Mouse (Mus musculus): ENCODE results near the gene Slc4a3. TPM values are rescaled to one million over a fixed set of nuclear protein-coding genes. Genes with fewer than 3 reads are reported as not detected.
A peak's percentile ranks its signal among the peaks of the same experiment; 100 is the strongest.

The Slc4a3 gene
- polyA plus RNA-seq, 1 experiment from 2014 or later = 36.0 TPM

GRCm38 (mm10) chr1:75570403-75570802 is 24.3 kb downstream of the Slc4a3 start:
- ATAC-seq (ENCODE audit: low FRiP score, low read depth) = no peak
- WGBS = 66% methylated on average over 6 of the region's 6 CpGs

GRCm38 (mm10) chr1:75572776-75573175 is 26.7 kb downstream of the Slc4a3 start:
- no peak overlapping the region for H3K27ac ChIP-seq (replicated peaks)
- H3K36me3 ChIP-seq = no peaks in the 10 kb centered on the region
- no peak for ATAC-seq (ENCODE audit: low FRiP score, low read depth)
- H3K4me2 ChIP-seq (replicated peaks) = no peak overlapping the region
- no peaks in the 10 kb centered on the region for H3K9me3 ChIP-seq
- 75% methylated on average over 6 of the region's 6 CpGs for WGBS
- no peak overlapping the region for H3K4me3 ChIP-seq
- no peak overlapping the region for H3K9ac ChIP-seq (replicated peaks)
- no peaks in the 10 kb centered on the region for H3K4me1 ChIP-seq
- H3K27me3 ChIP-seq = peaks cover 8% of the 10 kb centered on the region

More at GRCm38 (mm10) chr1:75570403-75570802, 24.3 kb downstream of the Slc4a3 start:
- H3K9me3 ChIP-seq = no peaks in the 10 kb centered on the region
- no peak overlapping the region for H3K9ac ChIP-seq (replicated peaks)
- peaks cover 8% of the 10 kb centered on the region for H3K27me3 ChIP-seq
- H3K27ac ChIP-seq (replicated peaks) = no peak overlapping the region
- no peaks in the 10 kb centered on the region for H3K36me3 ChIP-seq
- H3K4me1 ChIP-seq = no peaks in the 10 kb centered on the region
- no peak overlapping the region for H3K4me2 ChIP-seq (replicated peaks)
- no peak overlapping the region for H3K4me3 ChIP-seq

GRCm38 (mm10) chr1:75573715-75574114 is 27.6 kb downstream of the Slc4a3 start:
- H3K27ac ChIP-seq (replicated peaks) = no peak overlapping the region
- no peak overlapping the region for H3K4me2 ChIP-seq (replicated peaks)
- 78% methylated on average over 7 of the region's 7 CpGs for WGBS
- H3K9ac ChIP-seq (replicated peaks) = no peak overlapping the region
- H3K4me1 ChIP-seq = no peaks in the 10 kb centered on the region
- no peaks in the 10 kb centered on the region for H3K9me3 ChIP-seq
- ATAC-seq (ENCODE audit: low FRiP score, low read depth) = no peak
- no peaks in the 10 kb centered on the region for H3K36me3 ChIP-seq
- H3K4me3 ChIP-seq = no peak overlapping the region
- H3K27me3 ChIP-seq = peaks cover 2% of the 10 kb centered on the region; the same call in 1 of the 2 replicates

GRCm38 (mm10) chr1:75574476-75575310 is 28.6 kb downstream of the Slc4a3 start:
- H3K4me3 ChIP-seq = no peak overlapping the region
- no peaks in the 10 kb centered on the region for H3K36me3 ChIP-seq
- H3K9me3 ChIP-seq = no peaks in the 10 kb centered on the region
- no peaks in the 10 kb centered on the region for H3K4me1 ChIP-seq
- H3K27ac ChIP-seq (replicated peaks) = no peak overlapping the region
- H3K27me3 ChIP-seq = peaks cover 2% of the 10 kb centered on the region; the same call in 1 of the 2 replicates
- no peak overlapping the region for H3K4me2 ChIP-seq (replicated peaks)
- no peak for ATAC-seq (ENCODE audit: low FRiP score, low read depth)
- no peak overlapping the region for H3K9ac ChIP-seq (replicated peaks)
- 80% methylated on average over 17 of the region's 17 CpGs for WGBS

- 23% methylated on average over 7 of the region's 7 CpGs for WGBS
- no peak for ATAC-seq (ENCODE audit: low FRiP score, low read depth)
- Histone ChIP-seq H3K27me3 (no peaks in the 10 kb centered on the region), H3K27ac (replicated peaks) (peak overlapping the region; percentile 72), H3K9me3 (no peaks in the 10 kb centered on the region), H3K4me1 (peaks cover 4% of the 10 kb centered on the region; the same call in 1 of the 2 replicates), H3K9ac (replicated peaks) (no peak overlapping the region), H3K4me3 (no peak overlapping the region), H3K4me2 (replicated peaks) (no peak overlapping the region), H3K36me3 (no peaks in the 10 kb centered on the region)
Measured at GRCm38 (mm10) chr1:75581936-75582624, 36.0 kb downstream of the Slc4a3 start.

GRCm38 (mm10) chr1:75582625-75582956 is 36.5 kb downstream of the Slc4a3 start:
- Histone ChIP-seq H3K4me3 (no peak overlapping the region), H3K4me2 (replicated peaks) (no peak overlapping the region), H3K27me3 (no peaks in the 10 kb centered on the region), H3K4me1 (peaks cover 4% of the 10 kb centered on the region; the same call in 1 of the 2 replicates), H3K9me3 (no peaks in the 10 kb centered on the region), H3K36me3 (no peaks in the 10 kb centered on the region), H3K27ac (replicated peaks) (peak overlapping the region; percentile 72), H3K9ac (replicated peaks) (no peak overlapping the region)
- 55% methylated on average over 5 of the region's 5 CpGs for WGBS
- 0 out of 2 replicates have a peak, but pooled peaks have one; percentile 58 for ATAC-seq (ENCODE audit: low FRiP score, low read depth)

- H3K27me3 ChIP-seq = no peaks in the 10 kb centered on the region
- no peak overlapping the region for H3K4me2 ChIP-seq (replicated peaks)
- no peak overlapping the region for H3K9ac ChIP-seq (replicated peaks)
- no peak for ATAC-seq (ENCODE audit: low FRiP score, low read depth)
- H3K9me3 ChIP-seq = no peaks in the 10 kb centered on the region
- 75% methylated on average over 10 of the region's 10 CpGs for WGBS
- H3K4me3 ChIP-seq = no peak overlapping the region
- peaks cover 6% of the 10 kb centered on the region for H3K4me1 ChIP-seq
- no peaks in the 10 kb centered on the region for H3K36me3 ChIP-seq
- H3K27ac ChIP-seq (replicated peaks) = 0 out of 2 replicates have a peak overlapping the region, but pooled peaks have one; percentile 72
Measured at GRCm38 (mm10) chr1:75583034-75583433, 37.0 kb downstream of the Slc4a3 start.

- no peak for ATAC-seq (ENCODE audit: low FRiP score, low read depth)
- Histone ChIP-seq H3K27me3 (no peaks in the 10 kb centered on the region), H3K4me3 (no peak overlapping the region), H3K9ac (replicated peaks) (no peak overlapping the region), H3K4me1 (peaks cover 13% of the 10 kb centered on the region), H3K4me2 (replicated peaks) (no peak overlapping the region), H3K27ac (replicated peaks) (no peak overlapping the region), H3K9me3 (no peaks in the 10 kb centered on the region), H3K36me3 (no peaks in the 10 kb centered on the region)
- WGBS = 95% methylated on average over 3 of the region's 3 CpGs
Measured at GRCm38 (mm10) chr1:75586791-75587190, 40.7 kb downstream of the Slc4a3 start.

- Histone ChIP-seq H3K4me1 (peaks cover 10% of the 10 kb centered on the region), H3K27ac (replicated peaks) (no peak overlapping the region), H3K27me3 (no peaks in the 10 kb centered on the region), H3K9me3 (no peaks in the 10 kb centered on the region), H3K36me3 (no peaks in the 10 kb centered on the region), H3K4me2 (replicated peaks) (no peak overlapping the region), H3K9ac (replicated peaks) (no peak overlapping the region), H3K4me3 (no peak overlapping the region)
- WGBS = 84% methylated on average over 12 of the region's 12 CpGs
- no peak for ATAC-seq (ENCODE audit: low FRiP score, low read depth)
Measured at GRCm38 (mm10) chr1:75587738-75588719, 42.0 kb downstream of the Slc4a3 start.

- no peak overlapping the region; the same call in 1 of the 2 replicates for H3K27ac ChIP-seq (replicated peaks)
- H3K9me3 ChIP-seq = no peaks in the 10 kb centered on the region
- WGBS = 43% methylated on average over 7 of the region's 7 CpGs
- no peaks in the 10 kb centered on the region for H3K27me3 ChIP-seq
- H3K4me2 ChIP-seq (replicated peaks) = no peak overlapping the region
- H3K4me3 ChIP-seq = no peak overlapping the region
- H3K4me1 ChIP-seq = peaks cover 10% of the 10 kb centered on the region
- H3K36me3 ChIP-seq = no peaks in the 10 kb centered on the region
- ATAC-seq (ENCODE audit: low FRiP score, low read depth) = no peak
- no peak overlapping the region for H3K9ac ChIP-seq (replicated peaks)
Measured at GRCm38 (mm10) chr1:75588874-75589273, 42.8 kb downstream of the Slc4a3 start.

- WGBS = 89% methylated on average over 2 of the region's 2 CpGs
- H3K4me3 ChIP-seq = no peak overlapping the region
- H3K4me1 ChIP-seq = peaks cover 10% of the 10 kb centered on the region
- no peaks in the 10 kb centered on the region for H3K9me3 ChIP-seq
- no peaks in the 10 kb centered on the region for H3K36me3 ChIP-seq
- no peak for ATAC-seq (ENCODE audit: low FRiP score, low read depth)
- H3K9ac ChIP-seq (replicated peaks) = no peak overlapping the region
- H3K4me2 ChIP-seq (replicated peaks) = no peak overlapping the region
- H3K27me3 ChIP-seq = no peaks in the 10 kb centered on the region
- H3K27ac ChIP-seq (replicated peaks) = no peak overlapping the region
Measured at GRCm38 (mm10) chr1:75589983-75590382, 43.9 kb downstream of the Slc4a3 start.

Measured in midbrain, embryonic 12.5 days (tissue).